Mouse (Mus musculus) neural tube, embryonic 14.5 days (tissue): ENCODE results near the gene Wdr82. TPM values are rescaled to one million over a fixed set of nuclear protein-coding genes. Genes with fewer than 3 reads are reported as not detected.

Experiments used
- ATAC-seq: fragments of 200-750 bp; cut with Nextera tagmentation; 2 replicates; pipeline ENCODE4 v1.8.0; 2017; ENCODE audit warnings: low read depth, mild to moderate bottlenecking, moderate TSS enrichment, moderate library complexity
- H3K27ac ChIP-seq: fragments of 300-500 bp; sonication (generic); 2 replicates; pipeline ENCODE4 v1.5.1; 2014; ENCODE audit warnings: low read depth, mild to moderate bottlenecking, control low read depth, low read length, moderate library complexity, mixed read lengths
- H3K27me3 ChIP-seq: fragments of 300-500 bp; sonication (generic); 2 replicates; pipeline ENCODE4 v1.6.1; 2014; ENCODE audit warnings: low read length; ENCODE audit not compliant: control insufficient read depth, insufficient read depth
- H3K36me3 ChIP-seq: fragments of 300-500 bp; sonication (generic); 2 replicates; pipeline ENCODE4 v1.6.1; 2014; ENCODE audit warnings: low read length, mixed read lengths; ENCODE audit not compliant: control insufficient read depth, insufficient read depth
- H3K4me1 ChIP-seq: fragments of 300-500 bp; sonication (generic); 2 replicates; pipeline ENCODE4 v1.6.1; 2014; ENCODE audit warnings: low read length; ENCODE audit not compliant: control insufficient read depth, insufficient read depth
- H3K4me2 ChIP-seq: fragments of 300-500 bp; sonication (generic); 2 replicates; pipeline ENCODE4 v1.6.1; 2014; ENCODE audit warnings: mild to moderate bottlenecking, low read depth, low read length, control low read depth
- H3K4me3 ChIP-seq: fragments of 300-500 bp; sonication (generic); 2 replicates; pipeline ENCODE4 v1.5.1; 2014; ENCODE audit warnings: low read depth, low read length, control low read depth, mixed read lengths
- H3K9ac ChIP-seq: fragments of 300-500 bp; sonication (generic); replicated peaks from 2 replicates; pipeline ENCODE4 v1.6.1; 2014; ENCODE audit warnings: low read depth, mild to moderate bottlenecking, control low read depth, low read length, mixed read lengths
- H3K9me3 ChIP-seq: fragments of 300-500 bp; sonication (generic); 2 replicates; pipeline ENCODE4 v1.6.1; 2016; ENCODE audit warnings: low read length; ENCODE audit not compliant: control insufficient read depth
- WGBS: fragments of 180-500 bp; shearing (Covaris S2); extraction: QIAGEN DNeasy Blood & Tissue Kit; methylation state at CpG from one replicate; pipeline ENCODE4 v1.1.7; 2014; 5-methylcytosine and 5-hydroxymethylcytosine counted together
- polyA plus RNA-seq: library from polyadenylated mRNA; unstranded; fragments of >200 nt; fragmentation: Nextera tagmentation; extraction: Ambion mirVana; gene quantifications from 2 replicates; pipeline ENCODE4 v1.2.1, GENCODE M21; 2014

Wdr82 gene
- polyA plus RNA-seq, 1 experiment from 2014 or later: 40.4 TPM

DNA sequence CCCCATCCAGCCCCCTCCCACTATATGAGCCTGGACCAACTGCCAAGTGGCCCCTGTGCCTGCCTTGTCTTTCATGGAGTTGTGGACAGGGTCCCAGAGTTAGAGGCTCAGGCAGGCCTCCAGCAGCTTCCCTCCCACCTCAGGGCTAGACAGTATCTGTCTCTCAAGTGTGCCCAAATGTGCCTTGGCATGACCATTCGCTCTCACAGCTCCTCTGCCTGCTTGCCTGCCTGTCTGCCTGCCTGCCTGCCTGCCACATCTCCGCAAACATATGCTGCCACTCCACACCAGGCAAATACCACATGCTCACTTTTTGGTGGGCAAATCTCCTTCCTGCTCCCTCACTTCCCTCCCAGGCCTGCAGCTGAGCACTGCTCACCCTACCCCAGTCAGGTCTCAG, 25.1 kb upstream of the Wdr82 start:
- no peaks in the 10 kb centered on the region for H3K27me3 ChIP-seq
- no peak overlapping the region for H3K27ac ChIP-seq
- peaks cover 18% of the 10 kb centered on the region for H3K4me1 ChIP-seq
- no peak overlapping the region for H3K4me3 ChIP-seq
- no peak overlapping the region for H3K4me2 ChIP-seq
- H3K36me3 ChIP-seq: no peaks in the 10 kb centered on the region
- no peak for ATAC-seq
- H3K9me3 ChIP-seq: no peaks in the 10 kb centered on the region
- WGBS: 89% methylated on average over 2 of the region's 2 CpGs
- H3K9ac ChIP-seq: no peak overlapping the region

DNA sequence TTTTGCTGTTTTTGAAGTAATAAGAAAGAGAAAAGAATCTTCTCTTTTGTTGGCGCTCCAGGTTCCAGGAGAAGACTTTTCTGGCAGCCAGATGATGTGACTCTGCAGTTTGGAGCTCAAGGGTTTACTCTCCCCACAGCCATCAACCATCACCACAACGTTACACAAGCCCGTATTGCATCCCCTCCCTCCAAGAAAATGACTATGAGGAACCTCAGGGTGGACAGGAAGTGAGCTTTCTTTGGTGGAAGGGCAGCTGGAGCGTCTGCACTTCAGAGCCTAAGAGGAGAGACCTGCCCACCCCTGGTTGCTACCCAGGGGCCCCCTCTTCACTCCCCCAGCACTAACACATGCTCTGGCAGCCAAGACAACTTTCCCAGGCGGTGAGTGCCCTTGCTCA, 23.4 kb upstream of the Wdr82 start:
- Histone ChIP-seq H3K36me3 (no peaks in the 10 kb centered on the region), H3K4me3 (peak overlapping the region; percentile 66), H3K27me3 (no peaks in the 10 kb centered on the region), H3K27ac (peak overlapping the region; percentile 95), H3K9ac (peak overlapping the region; percentile 91), H3K4me1 (peaks cover 20% of the 10 kb centered on the region), H3K4me2 (peak overlapping the region; percentile 89), H3K9me3 (no peaks in the 10 kb centered on the region)
- no peak for ATAC-seq
- WGBS: 31% methylated on average over 5 of the region's 5 CpGs

DNA sequence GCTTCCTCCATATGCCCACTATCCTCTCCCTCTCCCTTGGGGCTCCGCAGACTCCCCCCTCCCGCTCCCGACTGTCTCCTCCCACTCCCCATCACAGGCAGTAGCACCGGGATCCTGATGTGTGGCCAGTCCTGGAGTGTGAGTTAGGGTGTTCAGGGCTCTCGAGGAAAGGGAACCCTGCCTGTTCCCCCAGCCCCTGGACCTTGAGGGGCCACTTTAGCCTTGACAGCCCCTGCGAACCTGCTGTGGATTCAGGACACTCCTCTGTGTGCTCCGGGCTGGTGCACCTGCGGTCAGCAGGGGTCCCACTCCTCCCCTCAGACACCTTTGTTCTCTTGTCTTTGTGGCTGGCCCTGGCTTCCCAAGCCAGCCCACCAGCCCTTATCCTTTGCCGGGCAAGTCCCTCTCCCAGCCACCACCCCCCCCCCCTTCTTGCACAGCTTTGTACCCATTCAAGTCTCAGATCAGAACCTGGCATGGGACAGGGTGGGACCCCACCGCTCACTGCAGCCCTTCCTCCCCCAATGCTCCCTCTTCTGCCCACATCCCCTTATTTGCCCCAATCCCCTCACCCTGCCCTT, 22.8 kb upstream of the Wdr82 start:
- peak; percentile 50 for ATAC-seq
- Histone ChIP-seq H3K9ac (peak overlapping the region; percentile 91), H3K9me3 (no peaks in the 10 kb centered on the region), H3K4me1 (peaks cover 20% of the 10 kb centered on the region), H3K4me3 (peak overlapping the region; percentile 66), H3K36me3 (no peaks in the 10 kb centered on the region), H3K27ac (peak overlapping the region; percentile 95), H3K4me2 (peak overlapping the region; percentile 89), H3K27me3 (no peaks in the 10 kb centered on the region)
- 2% methylated on average over 10 of the region's 10 CpGs for WGBS

DNA sequence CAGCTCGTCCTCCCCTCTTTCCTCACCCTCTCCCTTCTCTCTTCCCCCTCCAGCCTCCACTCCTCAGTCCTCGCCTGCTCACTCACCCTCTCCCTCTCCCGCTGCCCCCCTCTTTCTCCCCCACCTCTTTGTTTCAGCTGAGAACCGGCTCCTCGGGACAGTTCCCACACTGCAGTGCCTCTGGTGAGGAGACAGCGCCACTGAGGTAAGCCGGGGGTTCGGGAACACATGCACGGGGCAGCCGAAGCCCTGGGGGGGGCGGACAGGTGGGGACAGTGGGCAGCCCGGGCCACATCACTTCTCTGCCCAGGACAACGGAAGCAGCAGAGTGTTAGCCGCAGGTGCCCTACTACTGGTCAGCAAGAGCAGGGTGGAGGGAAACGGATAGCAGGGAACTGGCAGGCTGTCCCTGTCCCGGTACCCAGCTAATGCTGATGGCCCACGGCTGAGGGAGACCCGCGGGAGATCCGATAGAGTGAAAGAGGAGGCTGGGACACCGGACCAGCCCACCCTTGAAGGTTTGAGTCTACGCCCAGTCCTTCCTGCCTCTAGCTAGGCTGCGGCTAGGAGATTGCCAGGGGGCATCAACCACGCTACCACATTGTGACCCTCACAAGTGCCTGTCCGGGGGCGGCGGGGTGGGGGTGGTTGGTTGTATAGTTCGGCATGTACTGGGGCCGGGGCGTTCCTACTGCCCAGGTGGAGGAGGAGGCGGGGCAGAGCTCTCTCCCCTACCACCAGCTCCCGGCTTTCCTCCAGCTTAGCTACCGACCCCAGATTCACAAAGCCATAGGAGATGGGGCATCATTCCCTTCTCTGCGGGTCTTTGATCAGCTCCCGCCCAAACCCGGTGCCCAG, 22.0 kb upstream of the Wdr82 start:
- ATAC-seq: peak; percentile 85
- Histone ChIP-seq H3K4me2 (peak overlapping the region; percentile 89), H3K9me3 (no peaks in the 10 kb centered on the region), H3K4me3 (peak overlapping the region; percentile 66), H3K36me3 (no peaks in the 10 kb centered on the region), H3K27ac (peak overlapping the region; percentile 95), H3K9ac (peak overlapping the region; percentile 91), H3K4me1 (peaks cover 20% of the 10 kb centered on the region), H3K27me3 (no peaks in the 10 kb centered on the region)
- WGBS: 0% methylated on average over 36 of the region's 36 CpGs

DNA sequence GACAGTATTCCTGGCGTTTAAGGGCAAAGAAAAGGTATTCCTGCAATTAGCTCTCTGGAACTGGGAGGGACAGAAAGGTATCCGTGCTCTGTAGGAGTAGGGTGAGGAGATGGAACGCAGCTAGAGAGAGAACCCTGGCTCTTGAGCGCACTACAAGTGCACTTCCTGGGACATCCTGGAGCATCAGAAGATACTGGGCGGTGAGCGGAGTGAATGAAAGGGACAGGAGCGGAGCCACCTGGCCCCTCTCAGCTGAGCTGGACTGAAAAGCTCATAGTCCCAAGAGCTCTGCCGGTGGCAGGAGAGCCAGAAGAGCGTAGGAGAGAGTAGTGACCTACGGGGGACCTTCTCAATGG, 21.4 kb upstream of the Wdr82 start:
- Histone ChIP-seq H3K27ac (peak overlapping the region; percentile 95), H3K36me3 (no peaks in the 10 kb centered on the region), H3K9ac (peak overlapping the region; percentile 91), H3K27me3 (no peaks in the 10 kb centered on the region), H3K4me3 (peak overlapping the region; percentile 66), H3K4me2 (peak overlapping the region; percentile 89), H3K4me1 (peaks cover 15% of the 10 kb centered on the region), H3K9me3 (no peaks in the 10 kb centered on the region)
- no peak for ATAC-seq
- WGBS: 13% methylated on average over 10 of the region's 10 CpGs

DNA sequence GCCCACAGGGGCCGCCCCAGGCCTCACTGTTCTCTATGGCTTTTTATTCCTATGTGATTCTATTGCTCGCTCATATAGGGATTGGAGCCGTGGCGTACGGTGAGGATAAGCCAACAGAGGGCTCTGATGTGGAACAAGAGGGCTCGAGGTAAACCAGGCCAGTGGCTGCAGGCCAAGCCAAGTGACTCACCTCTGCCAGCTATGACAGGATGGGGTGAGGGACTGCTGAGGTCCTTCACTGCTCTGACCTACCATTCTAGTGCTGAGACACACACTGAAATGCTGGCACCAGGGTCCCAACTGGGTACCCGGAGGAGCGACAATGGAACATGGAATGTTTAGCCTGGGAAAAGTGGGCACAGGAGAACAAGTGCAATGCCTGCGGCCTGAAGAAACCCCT, 16.6 kb upstream of the Wdr82 start:
- no peak for ATAC-seq
- Histone ChIP-seq H3K9ac (no peak overlapping the region), H3K27me3 (no peaks in the 10 kb centered on the region), H3K27ac (0 out of 2 replicates have a peak overlapping the region, but pooled peaks have one; percentile 3), H3K36me3 (no peaks in the 10 kb centered on the region), H3K9me3 (no peaks in the 10 kb centered on the region), H3K4me3 (no peak overlapping the region), H3K4me2 (no peak overlapping the region), H3K4me1 (peaks cover 14% of the 10 kb centered on the region)
- WGBS: 90% methylated on average over 9 of the region's 9 CpGs

DNA sequence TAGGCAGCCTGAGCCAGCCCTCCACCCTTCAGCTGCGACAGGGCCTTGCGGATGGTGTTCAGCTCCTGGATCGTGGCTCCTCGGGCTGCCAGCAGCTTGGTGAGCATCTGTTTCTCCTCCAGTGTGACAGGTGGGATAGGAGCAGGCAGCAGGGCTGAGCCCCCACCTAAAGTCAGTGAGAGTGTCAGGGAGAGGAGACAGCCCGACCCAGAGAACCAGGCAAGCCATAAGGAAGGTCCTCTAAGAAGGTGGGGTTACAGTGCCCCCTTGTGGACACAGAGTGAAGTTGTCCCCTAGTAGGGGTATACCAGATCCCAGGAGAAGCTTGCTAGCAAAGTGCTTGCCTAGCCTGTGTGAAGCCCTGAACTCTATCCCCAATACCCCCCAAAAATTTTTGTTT, 14.3 kb upstream of the Wdr82 start:
- ATAC-seq: peak; percentile 62
- Histone ChIP-seq H3K27me3 (no peaks in the 10 kb centered on the region), H3K27ac (peak overlapping the region; percentile 16; the same call in 1 of the 2 replicates), H3K36me3 (no peaks in the 10 kb centered on the region), H3K9me3 (no peaks in the 10 kb centered on the region), H3K4me2 (no peak overlapping the region), H3K4me1 (peaks cover 12% of the 10 kb centered on the region; the same call in 1 of the 2 replicates), H3K9ac (no peak overlapping the region), H3K4me3 (no peak overlapping the region)
- WGBS: 43% methylated on average over 5 of the region's 5 CpGs

DNA sequence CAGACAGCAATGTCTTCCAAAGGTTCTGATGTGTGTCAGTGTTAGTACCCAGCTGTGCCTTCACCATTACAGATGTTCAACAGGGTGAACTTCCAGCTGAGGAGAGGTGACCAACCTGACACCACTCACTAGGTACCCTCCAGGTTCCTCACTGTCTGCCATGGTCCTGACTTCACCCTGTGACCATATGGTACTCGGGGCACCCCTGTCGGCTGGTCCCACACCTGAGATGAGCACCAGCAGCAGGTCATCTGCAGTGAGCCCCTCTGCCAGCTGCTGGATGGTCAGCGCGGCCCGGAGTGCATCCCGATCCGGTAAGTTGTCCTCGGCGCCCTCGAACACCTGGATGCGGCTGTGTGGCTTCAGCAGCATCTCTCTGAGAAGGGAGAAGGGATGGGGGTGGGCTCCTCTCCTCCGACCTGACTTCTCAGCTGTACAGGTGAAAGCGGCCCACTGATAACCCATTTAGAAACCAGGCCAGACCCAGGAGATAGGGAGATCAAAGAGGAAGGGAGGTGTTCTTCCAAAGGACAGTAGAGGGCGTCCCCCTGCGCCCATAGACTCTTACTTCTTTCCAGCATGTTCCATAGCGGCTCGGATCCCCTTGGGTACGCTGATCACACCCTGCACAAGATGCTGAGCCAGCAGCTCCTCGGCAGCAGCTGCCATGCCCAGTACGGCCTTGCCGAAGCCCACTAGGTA, 13.7 kb upstream of the Wdr82 start:
- H3K4me1 ChIP-seq: peaks cover 11% of the 10 kb centered on the region; the same call in 1 of the 2 replicates
- no peak overlapping the region for H3K27ac ChIP-seq
- H3K27me3 ChIP-seq: no peaks in the 10 kb centered on the region
- H3K9me3 ChIP-seq: no peaks in the 10 kb centered on the region
- H3K4me3 ChIP-seq: no peak overlapping the region
- WGBS: 74% methylated on average over 21 of the region's 21 CpGs
- no peak overlapping the region for H3K4me2 ChIP-seq
- ATAC-seq: no peak
- no peaks in the 10 kb centered on the region for H3K36me3 ChIP-seq
- H3K9ac ChIP-seq: no peak overlapping the region

DNA sequence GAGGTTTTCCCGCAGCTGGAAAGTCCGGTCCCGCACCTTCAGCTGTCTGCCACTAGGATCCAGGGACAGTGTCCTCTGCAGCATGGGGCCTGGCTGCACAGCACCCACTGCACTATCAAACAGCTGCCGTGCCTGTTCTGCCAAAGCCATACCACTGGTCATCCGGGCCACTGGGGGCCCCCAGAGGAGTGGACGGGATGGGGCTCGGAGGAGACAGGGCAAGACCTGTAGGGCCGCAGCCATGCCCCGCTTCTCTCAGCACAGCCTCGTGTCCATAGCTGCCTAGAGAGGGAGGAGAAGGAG, 13.2 kb upstream of the Wdr82 start:
- Histone ChIP-seq H3K4me3 (no peak overlapping the region), H3K9me3 (no peaks in the 10 kb centered on the region), H3K4me2 (no peak overlapping the region), H3K4me1 (peaks cover 11% of the 10 kb centered on the region; the same call in 1 of the 2 replicates), H3K27ac (no peak overlapping the region), H3K27me3 (no peaks in the 10 kb centered on the region), H3K36me3 (no peaks in the 10 kb centered on the region), H3K9ac (no peak overlapping the region)
- WGBS: 88% methylated on average over 10 of the region's 10 CpGs
- ATAC-seq: no peak
